Mouse (Mus musculus) neural tube, embryonic 10.5 days (tissue): ENCODE measurements at regions not wholly inside any gene's neighbourhood (a gene's known extent, or its start where the extent isn't known, plus 50 kb on each side); places are given as distances from the start of the nearest gene placed in this dataset.
A peak's percentile ranks its signal among the peaks of the same experiment; 100 is the strongest.
"Not testable (repeated sequence)": the region's sequence is repeated elsewhere in the genome, so short reads cannot be mapped to it uniquely, and the experiment has no call there.

Experiments used
- DNase-seq: peaks from one replicate; pipeline ENCODE4 v3.0.0-alpha.2; 2017; ENCODE audit warnings: low spot score; ENCODE audit errors: extremely low spot score

GRCm38 (mm10) chr8:7323067-7323675, 1337.9 kb downstream of the Efnb2 start:
- no peak for DNase-seq

- peak; percentile 26 for DNase-seq
Measured at GRCm38 (mm10) chr8:7322376-7323066, 1338.5 kb downstream of the Efnb2 start.

- no peak for DNase-seq
Measured at GRCm38 (mm10) chr8:7316806-7317355, 1344.2 kb downstream of the Efnb2 start.

- DNase-seq: no peak
Measured at GRCm38 (mm10) chr8:7309239-7309638, 1351.8 kb downstream of the Efnb2 start.

- DNase-seq: no peak
Measured at GRCm38 (mm10) chr8:7289361-7289760, 1371.7 kb downstream of the Efnb2 start.

- no peak for DNase-seq
Measured at GRCm38 (mm10) chr8:7286581-7286980, 1374.5 kb downstream of the Efnb2 start.

- no peak for DNase-seq
Measured at GRCm38 (mm10) chr8:7267406-7267805, 1393.6 kb downstream of the Efnb2 start.

GRCm38 (mm10) chr8:7254336-7254735, 1406.7 kb downstream of the Efnb2 start:
- DNase-seq: not testable (repeated sequence)

GRCm38 (mm10) chr8:7240321-7240720, 1420.7 kb downstream of the Efnb2 start:
- DNase-seq: no peak

GRCm38 (mm10) chr8:7234006-7234405, 1427.0 kb downstream of the Efnb2 start:
- DNase-seq: no peak

- no peak for DNase-seq
Measured at GRCm38 (mm10) chr8:7219300-7219699, 1441.7 kb downstream of the Efnb2 start.

- DNase-seq: no peak
Measured at GRCm38 (mm10) chr8:7207178-7207577, 1453.9 kb downstream of the Efnb2 start.

- DNase-seq: no peak
Measured at GRCm38 (mm10) chr8:7206596-7206995, 1454.4 kb downstream of the Efnb2 start.

GRCm38 (mm10) chr8:7205086-7205485, 1456.0 kb downstream of the Efnb2 start:
- no peak for DNase-seq

GRCm38 (mm10) chr8:7190726-7191125, 1470.3 kb downstream of the Efnb2 start:
- DNase-seq: no peak

GRCm38 (mm10) chr8:7163361-7163760, 1497.7 kb downstream of the Efnb2 start:
- DNase-seq: no peak

GRCm38 (mm10) chr8:7131746-7132145, 1529.3 kb downstream of the Efnb2 start:
- peak; percentile 24 for DNase-seq

GRCm38 (mm10) chr8:7108849-7109248, 1552.2 kb downstream of the Efnb2 start:
- no peak for DNase-seq

GRCm38 (mm10) chr8:7097577-7097976, 1563.5 kb downstream of the Efnb2 start:
- peak; percentile 41 for DNase-seq

- no peak for DNase-seq
Measured at GRCm38 (mm10) chr8:7092831-7093230, 1568.2 kb downstream of the Efnb2 start.

- no peak for DNase-seq
Measured at GRCm38 (mm10) chr8:7088123-7088522, 1572.9 kb downstream of the Efnb2 start.

GRCm38 (mm10) chr8:7060255-7060656, 1600.8 kb downstream of the Efnb2 start:
- DNase-seq: no peak
